Comparison of ENCODE assay signal across 10 mouse cellular contexts in the genomic region with DNA sequence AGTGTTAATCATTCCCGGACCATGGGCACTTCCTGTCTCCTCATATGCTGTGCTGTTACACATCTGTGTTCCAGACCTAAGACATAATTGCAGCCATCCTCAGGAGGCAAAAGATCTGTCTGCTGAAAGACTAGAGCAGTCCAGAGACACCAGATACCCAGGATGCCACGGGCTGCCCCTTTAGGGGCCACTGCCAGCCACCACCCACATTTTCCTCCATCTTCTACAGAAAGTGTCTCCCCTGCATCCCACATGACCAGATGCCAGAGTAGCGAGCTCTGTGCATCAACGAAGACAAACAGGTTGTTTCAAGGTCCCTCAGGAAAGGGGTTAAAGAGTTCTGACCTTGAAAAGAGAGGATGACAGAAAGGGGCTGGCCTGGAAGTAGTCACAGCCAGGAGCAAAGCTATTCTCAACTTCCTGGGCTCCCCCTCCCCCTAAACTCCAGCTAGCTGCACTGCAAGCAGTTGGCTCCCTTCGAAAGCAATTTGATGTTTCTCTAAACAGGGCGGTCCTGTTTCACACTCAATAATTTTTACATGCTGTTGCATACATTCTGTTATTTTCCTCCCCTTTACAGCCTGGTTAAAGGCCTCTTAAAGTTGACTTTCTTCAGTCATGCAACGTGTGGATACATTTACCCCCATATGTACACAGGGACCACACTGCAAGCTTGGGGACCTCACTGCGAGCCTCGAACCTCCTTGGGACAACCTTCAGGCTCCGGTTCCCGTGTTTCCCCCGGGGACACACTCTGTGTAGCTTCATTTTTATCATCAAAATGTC. TPM values are rescaled to one million over a fixed set of nuclear protein-coding genes. Genes with fewer than 3 reads are reported as not detected.
DNase-seq lines count a peak whose midpoint lies in the region; ATAC-seq and TF ChIP-seq lines count a peak whose summit lies in the region.
"Had no signal": no experiment of that assay in that cellular context is flagged by ENCODE, and none has a peak within 500 bp of the region (broad histone marks: within the 10 kb centered on the region; RNA-seq: fewer than 3 reads in every experiment).

No protein-coding gene starts in this region.

- peak overlapping the region; percentile 19 for H3K4me2 ChIP-seq in lung, embryonic 16.5 days (ENCODE audit: low read depth, low read length)
- no peak overlapping the region for H3K4me2 ChIP-seq in heart, postnatal 0 days (ENCODE audit: low read depth, low read length)
- H3K4me2 ChIP-seq in stomach, embryonic 15.5 days, result peak overlapping the region; percentile 13; the same call in 1 of the 2 replicates
- H3K4me2 ChIP-seq: hindbrain, embryonic 14.5 days; midbrain, embryonic 13.5 days had no signal

- H3K9me3 ChIP-seq in heart, embryonic 10.5 days, result no peaks in the 10 kb centered on the region
- no peaks in the 10 kb centered on the region for H3K9me3 ChIP-seq in lung, embryonic 16.5 days (ENCODE audit: control insufficient read depth, low read length)
- H3K9me3 ChIP-seq in heart, postnatal 0 days (replicated peaks; ENCODE audit: control insufficient read depth, low read length), result no peaks in the 10 kb centered on the region
- no peaks in the 10 kb centered on the region for H3K9me3 ChIP-seq in stomach, embryonic 15.5 days
- H3K9me3 ChIP-seq: midbrain, embryonic 13.5 days had no signal

- no peak overlapping the region for H3K4me3 ChIP-seq in heart, embryonic 10.5 days
- H3K4me3 ChIP-seq in lung, embryonic 16.5 days (ENCODE audit: low read length), result no peak overlapping the region
- no peak overlapping the region for H3K4me3 ChIP-seq in heart, postnatal 0 days (ENCODE audit: low read depth, low read length)
- H3K4me3 ChIP-seq in stomach, embryonic 15.5 days (replicated peaks), result no peak overlapping the region
- H3K4me3 ChIP-seq: midbrain, embryonic 13.5 days had no signal

- DNase-seq in heart, embryonic 10.5 days (ENCODE audit: low spot score), result no peak
- no peak for DNase-seq in heart, adult 9 months (ENCODE audit: low spot score in 2 of 2)
- DNase-seq in lung, postnatal 14 days, result no peak
- no peak for DNase-seq in heart, postnatal 0 days (ENCODE audit: low spot score)
- DNase-seq in layer of hippocampus, adult 18-20 months (ENCODE audit: low spot score in 2 of 2), result no peak
- DNase-seq in MN1 (ENCODE audit: low spot score), result no peak

- no peaks in the 10 kb centered on the region for H3K27me3 ChIP-seq in heart, embryonic 10.5 days (ENCODE audit: insufficient read depth, poor library complexity, severe bottlenecking)
- H3K27me3 ChIP-seq in lung, embryonic 16.5 days (ENCODE audit: control insufficient read depth, insufficient read depth, low read depth, low read length), result no peaks in the 10 kb centered on the region
- H3K27me3 ChIP-seq in heart, postnatal 0 days (ENCODE audit: control insufficient read depth, insufficient read depth, low read length), result no peaks in the 10 kb centered on the region
- no peaks in the 10 kb centered on the region for H3K27me3 ChIP-seq in stomach, embryonic 15.5 days (replicated peaks)
- H3K27me3 ChIP-seq: midbrain, embryonic 13.5 days had no signal

- 59% methylated on average over 12 of the region's 12 CpGs for WGBS in heart, embryonic 10.5 days
- WGBS in lung, embryonic 16.5 days, result 33% methylated on average over 12 of the region's 12 CpGs
- 37% methylated on average over 12 of the region's 12 CpGs for WGBS in heart, postnatal 0 days
- WGBS in stomach, embryonic 15.5 days, result 33% methylated on average over 12 of the region's 12 CpGs

- H3K27ac ChIP-seq in heart, embryonic 10.5 days, result peak overlapping the region; percentile 84
- peak overlapping the region; percentile 89 for H3K27ac ChIP-seq in lung, embryonic 16.5 days (ENCODE audit: low read length)
- H3K27ac ChIP-seq in heart, postnatal 0 days (ENCODE audit: low read depth), result peak overlapping the region; percentile 89
- H3K27ac ChIP-seq in stomach, embryonic 15.5 days, result peak overlapping the region; percentile 79
- H3K27ac ChIP-seq: hindbrain, embryonic 14.5 days; midbrain, embryonic 13.5 days had no signal

- peak; percentile 76 for ATAC-seq in lung, embryonic 16.5 days (ENCODE audit: low read depth)
- ATAC-seq in heart, postnatal 0 days (ENCODE audit: insufficient read depth, low read depth), result no peak
- ATAC-seq in stomach, embryonic 15.5 days (ENCODE audit: insufficient read depth, low FRiP score, low read depth), result no peak
- ATAC-seq: midbrain, embryonic 13.5 days had no signal

- TF ChIP-seq CTCF in heart, postnatal 0 days (IDR thresholded peaks at IDR 0.05; ENCODE audit: low read depth), result no peak

- H3K36me3 ChIP-seq in heart, embryonic 10.5 days, result peaks cover 8% of the 10 kb centered on the region; the same call in 1 of the 2 replicates
- H3K36me3 ChIP-seq in lung, embryonic 16.5 days (ENCODE audit: control insufficient read depth, insufficient read depth, low read length), result 0 out of 2 replicates have a peak, but pooled peaks cover under 1% of the 10 kb centered on the region
- H3K36me3 ChIP-seq in heart, postnatal 0 days (replicated peaks; ENCODE audit: control insufficient read depth, insufficient read depth, low read length), result peaks cover 15% of the 10 kb centered on the region
- no peaks in the 10 kb centered on the region for H3K36me3 ChIP-seq in stomach, embryonic 15.5 days
- H3K36me3 ChIP-seq: midbrain, embryonic 13.5 days had no signal

- peaks cover 66% of the 10 kb centered on the region for H3K4me1 ChIP-seq in heart, embryonic 10.5 days
- peaks cover 52% of the 10 kb centered on the region for H3K4me1 ChIP-seq in lung, embryonic 16.5 days (replicated peaks; ENCODE audit: control insufficient read depth, insufficient read depth, low read length)
- H3K4me1 ChIP-seq in heart, postnatal 0 days (ENCODE audit: control insufficient read depth, insufficient read depth), result peaks cover 73% of the 10 kb centered on the region
- peaks cover 31% of the 10 kb centered on the region for H3K4me1 ChIP-seq in stomach, embryonic 15.5 days
- H3K4me1 ChIP-seq: midbrain, embryonic 13.5 days had no signal

- no peak overlapping the region for H3K9ac ChIP-seq in lung, embryonic 16.5 days (ENCODE audit: low read length)
- H3K9ac ChIP-seq in heart, postnatal 0 days (replicated peaks; ENCODE audit: low read depth, low read length), result 0 out of 2 replicates have a peak overlapping the region, but pooled peaks have one; percentile 20
- H3K9ac ChIP-seq in stomach, embryonic 15.5 days, result no peak overlapping the region
- H3K9ac ChIP-seq: hindbrain, embryonic 14.5 days; midbrain, embryonic 13.5 days had no signal

- TF ChIP-seq EP300 in heart, postnatal 0 days (IDR thresholded peaks at IDR 0.05; ENCODE audit: low read depth), result no peak

RNA-seq across cellular contexts. Expression of gene Col4a2, which starts 13.9 kb away (rescaled TPM):
- 54.9 and 97.0 TPM in 2 replicates for polyA plus RNA-seq in heart, embryonic 10.5 days (2016; fragmentation: Nextera tagmentation; extraction: Ambion mirVana)
- 113 and 117 TPM in 2 replicates for polyA plus RNA-seq in lung, embryonic 16.5 days (2015; fragmentation: Nextera tagmentation; extraction: Ambion mirVana)
- 315 and 329 TPM in 2 replicates for total RNA-seq in heart, postnatal 0 days (2014; rRNA removed; ENCODE audit: low replicate concordance)
- polyA plus RNA-seq in heart, postnatal 0 days (2015; fragmentation: Nextera tagmentation; extraction: Ambion mirVana), result 87.7 and 98.5 TPM in 2 replicates
- polyA plus RNA-seq in stomach, embryonic 15.5 days (2015; fragmentation: Nextera tagmentation; extraction: Ambion mirVana), result 72.1 and 81.2 TPM in 2 replicates
- total RNA-seq in layer of hippocampus, adult 18-20 months (2021), result 10 to 100 TPM; 39.6 to 42.9 TPM

RNA-seq across cellular contexts. Expression of gene Col4a1, which starts 13.9 kb away (rescaled TPM):
- 143 and 257 TPM in 2 replicates for polyA plus RNA-seq in heart, embryonic 10.5 days (2016; fragmentation: Nextera tagmentation; extraction: Ambion mirVana)
- 368 and 370 TPM in 2 replicates for polyA plus RNA-seq in lung, embryonic 16.5 days (2015; fragmentation: Nextera tagmentation; extraction: Ambion mirVana)
- 921 and 1,061 TPM in 2 replicates for total RNA-seq in heart, postnatal 0 days (2014; rRNA removed; ENCODE audit: low replicate concordance)
- polyA plus RNA-seq in heart, postnatal 0 days (2015; fragmentation: Nextera tagmentation; extraction: Ambion mirVana), result 163 and 191 TPM in 2 replicates
- polyA plus RNA-seq in stomach, embryonic 15.5 days (2015; fragmentation: Nextera tagmentation; extraction: Ambion mirVana), result 191 and 208 TPM in 2 replicates
- total RNA-seq in layer of hippocampus, adult 18-20 months (2021), result 10 to 100 TPM; 33.4 to 43.0 TPM
